Mouse (Mus musculus): ENCODE measurements at regions not wholly inside any gene's neighbourhood (a gene's known extent, or its start where the extent isn't known, plus 50 kb on each side); places are given as distances from the start of the nearest gene placed in this dataset.

DNA sequence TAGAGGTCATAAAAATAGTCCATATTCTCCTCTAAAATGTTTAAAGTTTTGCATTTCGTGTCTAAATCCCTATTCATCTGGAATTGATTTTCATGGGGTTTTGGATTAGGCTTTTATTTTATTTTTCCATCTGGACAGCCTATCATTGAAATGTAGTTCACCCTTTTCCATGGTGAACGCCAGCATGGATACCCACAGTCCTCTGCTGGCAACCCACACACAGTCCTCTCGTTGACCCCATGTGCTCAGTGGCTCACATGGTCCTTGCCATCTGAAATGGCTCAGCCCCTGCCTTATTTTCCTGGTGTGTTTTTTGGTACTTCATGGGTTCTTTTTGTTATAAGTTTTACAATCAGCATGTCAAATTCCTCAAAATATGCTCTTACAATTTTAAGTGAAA lies 397.2 kb downstream of the Ptpru start:
- TF ChIP-seq POLR2A (IDR thresholded peaks at IDR 0.05; ENCODE audit: borderline replicate concordance, insufficient read depth, low read length) (no peak), CTCF (IDR thresholded peaks at IDR 0.05; ENCODE audit: borderline replicate concordance, insufficient read depth, low read depth, low read length) (no peak)

Data from cerebellum, adult 2 months (tissue).